25 mouse cellular contexts compared by ENCODE assay signal in genomic region chr13:64240626-64241025, GRCm38 (mm10). TPM values are rescaled to one million over a fixed set of nuclear protein-coding genes. Genes with fewer than 3 reads are reported as not detected.
DNase-seq lines count a peak whose midpoint lies in the region; ATAC-seq and TF ChIP-seq lines count a peak whose summit lies in the region.
"Had no signal": no experiment of that assay in that cellular context is flagged by ENCODE, and none has a peak within 500 bp of the region (broad histone marks: within the 10 kb centered on the region; RNA-seq: fewer than 3 reads in every experiment).

No protein-coding gene starts in this region.

- peak overlapping the region; percentile 47 for H3K4me2 ChIP-seq in heart, embryonic 12.5 days
- H3K4me2 ChIP-seq in CH12.LX (ENCODE audit: insufficient read depth, low read depth, poor library complexity, severe bottlenecking) = peak overlapping the region; percentile 70; the same call in 1 of the 2 replicates
- H3K4me2 ChIP-seq: embryonic facial prominence, embryonic 12.5 days; hindbrain, embryonic 12.5 days; limb, embryonic 12.5 days; lung, embryonic 15.5 days; midbrain, embryonic 12.5 days; neural tube, embryonic 13.5 days had no signal

- no peak for TF ChIP-seq RAD21 in CH12.LX (IDR thresholded peaks at IDR 0.05; ENCODE audit: low read depth, low read length)

- in situ Hi-C loops in CH12.LX (cut with MboI; ENCODE audit: low pct_ligation_motif_present, low pct_unique_long_range_greater_than_20kb, low sequenced_read_pairs) = loop anchor here (10.0 kb wide), 1 partner anchor 204 kb away; no protein-coding TSS in a partner anchor

- H3K4me1 ChIP-seq in heart, embryonic 12.5 days (replicated peaks) = peaks cover 27% of the 10 kb centered on the region
- peaks cover 4 to 24% of the 10 kb centered on the region in 2 experiments; a peak in 3 of 4 replicates for H3K4me1 ChIP-seq in CH12.LX (ENCODE audit: control insufficient read depth in 1 of 2, insufficient read depth in 2 of 2)
- H3K4me1 ChIP-seq: hindbrain, embryonic 12.5 days; midbrain, embryonic 12.5 days; neural tube, embryonic 13.5 days had no signal

- H3K9ac ChIP-seq in heart, embryonic 12.5 days = no peak overlapping the region
- no peak overlapping the region for H3K9ac ChIP-seq in CH12.LX (ENCODE audit: insufficient read depth, low read depth)
- H3K9ac ChIP-seq: embryonic facial prominence, embryonic 12.5 days; hindbrain, embryonic 12.5 days; limb, embryonic 12.5 days; lung, embryonic 15.5 days; midbrain, embryonic 12.5 days; neural tube, embryonic 13.5 days had no signal

- DNase-seq in heart, adult 18-20 months = no peak
- DNase-seq in CD4-positive, CD25-positive, alpha-beta regulatory T cell, adult 2 months (ENCODE audit: low read depth, low spot score) = peak; percentile 27
- peak; percentile 75 for DNase-seq in CH12.LX (ENCODE audit: extremely low read depth)
- DNase-seq in heart, postnatal 4 days = peak; percentile 10
- no peak for DNase-seq in testis, postnatal 10 days (ENCODE audit: low spot score)
- DNase-seq: adrenal gland, postnatal 25 days; B cell, adult 2 months; cerebellum, adult 11-12 months; cerebellum, adult 9-11 months; embryo, embryonic 11 days; kidney, adult 9 months; kidney, postnatal 14 days; thymus, postnatal 4 days had no signal

- no peaks in the 10 kb centered on the region for H3K27me3 ChIP-seq in heart, embryonic 12.5 days (replicated peaks)
- no peaks in the 10 kb centered on the region for H3K27me3 ChIP-seq in CH12.LX (replicated peaks)
- H3K27me3 ChIP-seq: embryonic facial prominence, embryonic 12.5 days; hindbrain, embryonic 12.5 days; limb, embryonic 12.5 days; lung, embryonic 15.5 days; midbrain, embryonic 12.5 days; neural tube, embryonic 13.5 days had no signal

- WGBS in heart, embryonic 12.5 days = 52% methylated on average over 7 of the region's 7 CpGs

- H3K36me3 ChIP-seq in heart, embryonic 12.5 days = peaks cover 14% of the 10 kb centered on the region
- H3K36me3 ChIP-seq in CH12.LX (replicated peaks in 1 of 2; ENCODE audit: control insufficient read depth in 1 of 2, insufficient read depth in 1 of 2, low read length in 1 of 2) = peaks cover 0 to 10% of the 10 kb centered on the region in 2 experiments
- H3K36me3 ChIP-seq: hindbrain, embryonic 12.5 days; lung, embryonic 15.5 days; midbrain, embryonic 12.5 days; neural tube, embryonic 13.5 days had no signal

- H3K79me2 ChIP-seq in CH12.LX (replicated peaks; ENCODE audit: control insufficient read depth, extremely low read depth, insufficient read depth, poor library complexity, severe bottlenecking) = no peaks in the 10 kb centered on the region

- no peak; a peak in 1 of 4 replicates for TF ChIP-seq CTCF in CH12.LX (conservative IDR thresholded peaks at IDR 0.05 in 1 of 2, IDR thresholded peaks at IDR 0.05 in 1 of 2; ENCODE audit: low read depth in 2 of 2, low read length in 2 of 2)

- no peaks in the 10 kb centered on the region for H3K9me3 ChIP-seq in heart, embryonic 12.5 days (replicated peaks)
- no peaks in the 10 kb centered on the region for H3K9me3 ChIP-seq in CH12.LX (replicated peaks; ENCODE audit: low read length)
- H3K9me3 ChIP-seq: embryonic facial prominence, embryonic 12.5 days; hindbrain, embryonic 12.5 days; limb, embryonic 12.5 days; lung, embryonic 15.5 days; midbrain, embryonic 12.5 days; neural tube, embryonic 13.5 days had no signal

- H3K4me3 ChIP-seq in heart, embryonic 12.5 days = no peak overlapping the region
- peak overlapping the region in 1 of 3 experiments; percentile 13 for H3K4me3 ChIP-seq in CH12.LX (replicated peaks in 1 of 3; ENCODE audit: low read depth in 2 of 3, low read length in 2 of 3, poor library complexity in 1 of 3)
- H3K4me3 ChIP-seq: embryonic facial prominence, embryonic 12.5 days; hindbrain, embryonic 12.5 days; left cerebral cortex, adult 2 months; limb, embryonic 12.5 days; lung, embryonic 15.5 days; midbrain, embryonic 12.5 days; neural tube, embryonic 13.5 days had no signal

- TF ChIP-seq EP300 in CH12.LX (IDR thresholded peaks at IDR 0.05; ENCODE audit: low read length) = 0 out of 2 replicates have a peak, but pooled peaks have one; percentile 44

- no peak; the same call in 1 of the 2 replicates for TF ChIP-seq POLR2A in CH12.LX (IDR thresholded peaks at IDR 0.05; ENCODE audit: low read depth, low read length)

- dilution Hi-C loops in CH12.LX (cut with MboI; ENCODE audit: extremely low pct_ligation_motif_present, extremely low pct_unique_long_range_greater_than_20kb, low sequenced_read_pairs) = no loop called here

- H3K27ac ChIP-seq in heart, embryonic 12.5 days (ENCODE audit: poor library complexity, severe bottlenecking) = peak overlapping the region; percentile 81
- H3K27ac ChIP-seq in CH12.LX (ENCODE audit: insufficient read depth, low read depth) = no peak overlapping the region
- H3K27ac ChIP-seq: embryonic facial prominence, embryonic 12.5 days; hindbrain, embryonic 12.5 days; hindbrain, postnatal 0 days; left cerebral cortex, adult 2 months; limb, embryonic 12.5 days; lung, embryonic 15.5 days; midbrain, embryonic 12.5 days; neural tube, embryonic 13.5 days had no signal

- ATAC-seq in heart, embryonic 12.5 days (ENCODE audit: insufficient number of reproducible peaks, low FRiP score) = 0 out of 2 replicates have a peak, but pooled peaks have one; percentile 27
- ATAC-seq in erythroblast, adult 5-6 weeks (replicated peaks; ENCODE audit: low FRiP score, poor library complexity, severe bottlenecking) = no peak
- ATAC-seq: forebrain, embryonic 16.5 days; hindbrain, postnatal 0 days; intestine, postnatal 0 days had no signal

TF ChIP-seq in CH12.LX, 34 proteins besides CTCF, POLR2A, EP300 and RAD21:
- no peak for TF ChIP-seq MAZ (IDR thresholded peaks at IDR 0.05; ENCODE audit: low read depth, low read length)
- TF ChIP-seq IRF4 (IDR thresholded peaks at IDR 0.05; ENCODE audit: low read depth, low read length) = peak; percentile 76
- TF ChIP-seq BHLHE40 (IDR thresholded peaks at IDR 0.05; ENCODE audit: low read depth, low read length) = peak; percentile 56; the same call in 1 of the 2 replicates
- no peak for TF ChIP-seq UBTF (IDR thresholded peaks at IDR 0.05; ENCODE audit: low read depth, low read length)
- TF ChIP-seq TBP (conservative IDR thresholded peaks at IDR 0.05; ENCODE audit: low read depth, low read length) = no peak

RNA-seq across cellular contexts. Expression of gene Cdc14b, which starts 34.5 kb away (rescaled TPM):
- polyA plus RNA-seq in heart, embryonic 12.5 days (2016; fragmentation: Nextera tagmentation; extraction: Ambion mirVana) = 21.7 and 22.1 TPM in 2 replicates
- 10 to 100 TPM in 1 of 2 experiments, 1 to 10 TPM in 1; 8.6 to 10.9 TPM for total RNA-seq in heart, adult 18-20 months (2021)
- total RNA-seq in CH12.LX (2012; rRNA removed) (2.9 and 5.5 TPM in 2 replicates), CH12.LX (2014; rRNA removed) (2.7 and 3.8 TPM in 2 replicates)
- 4.6 and 4.8 TPM in 2 replicates for polyA plus RNA-seq in CH12.LX (2012; ENCODE audit: insufficient read length, low read depth)
- total RNA-seq in heart, postnatal 4 days (2021) = 10 to 100 TPM; 10.8 to 11.4 TPM
- total RNA-seq in erythroblast, adult 5-6 weeks (2015; ENCODE audit: low replicate concordance) = 0.63 and 1.2 TPM in 2 replicates
- 0.51 TPM in 1 of 2 replicates, not detected in the other for total RNA-seq in erythroblast, adult 5-6 weeks (2017; ENCODE audit: low replicate concordance)

Comparison
In these comparisons a context has a peak if more than half of its experiments do, and no peak if none do; other contexts are left out.
1. DNase-seq: peak in CD4-positive, CD25-positive, alpha-beta regulatory T cell, adult 2 months (single experiment), CH12.LX (single experiment) and heart, postnatal 4 days (single experiment); none in heart, adult 18-20 months (0 of 2) and testis, postnatal 10 days (single experiment).